Comparison of ENCODE assay signal across 8 mouse cellular contexts in genomic region chr8:106165460-106165859, GRCm38 (mm10). TPM values are rescaled to one million over a fixed set of nuclear protein-coding genes. Genes with fewer than 3 reads are reported as not detected.
DNase-seq lines count a peak whose midpoint lies in the region; ATAC-seq and TF ChIP-seq lines count a peak whose summit lies in the region.

No protein-coding gene starts in this region.

- peak; percentile 83 for TF ChIP-seq CTCF in hindbrain, postnatal 0 days (IDR thresholded peaks at IDR 0.05; ENCODE audit: low read depth)

- peaks cover 4% of the 10 kb centered on the region; the same call in 1 of the 2 replicates for H3K4me1 ChIP-seq in intestine, embryonic 14.5 days (replicated peaks; ENCODE audit: control insufficient read depth, insufficient read depth, low read length)
- H3K4me1 ChIP-seq in intestine, embryonic 16.5 days (ENCODE audit: control insufficient read depth, insufficient read depth, low read length): peaks cover 6% of the 10 kb centered on the region; the same call in 1 of the 2 replicates
- H3K4me1 ChIP-seq in hindbrain, postnatal 0 days (ENCODE audit: insufficient read depth, low read length): peaks cover 5% of the 10 kb centered on the region; the same call in 1 of the 2 replicates
- peaks cover 7% of the 10 kb centered on the region; the same call in 1 of the 2 replicates for H3K4me1 ChIP-seq in limb, embryonic 11.5 days (ENCODE audit: control insufficient read depth, insufficient read depth, low read length)

- no peak overlapping the region for H3K27ac ChIP-seq in intestine, embryonic 14.5 days (ENCODE audit: low read depth)
- no peak overlapping the region for H3K27ac ChIP-seq in intestine, embryonic 16.5 days (ENCODE audit: low read length)
- H3K27ac ChIP-seq in hindbrain, postnatal 0 days: no peak overlapping the region
- H3K27ac ChIP-seq in limb, embryonic 11.5 days (replicated peaks; ENCODE audit: low read depth, low read length): no peak overlapping the region

- peaks cover 41% of the 10 kb centered on the region for H3K36me3 ChIP-seq in intestine, embryonic 14.5 days (ENCODE audit: control insufficient read depth, insufficient read depth, low read length)
- peaks cover 11% of the 10 kb centered on the region; the same call in 1 of the 2 replicates for H3K36me3 ChIP-seq in intestine, embryonic 16.5 days (ENCODE audit: control insufficient read depth, insufficient read depth, low read length)
- peaks cover 27% of the 10 kb centered on the region; the same call in 1 of the 2 replicates for H3K36me3 ChIP-seq in hindbrain, postnatal 0 days (ENCODE audit: insufficient read depth, low read length)
- H3K36me3 ChIP-seq in limb, embryonic 11.5 days (ENCODE audit: control insufficient read depth, insufficient read depth, low read length): peaks cover 10% of the 10 kb centered on the region; the same call in 1 of the 2 replicates

- ATAC-seq in intestine, embryonic 14.5 days (replicated peaks; ENCODE audit: low FRiP score, low TSS enrichment, low read depth): no peak
- ATAC-seq in intestine, embryonic 16.5 days: no peak
- ATAC-seq in hindbrain, postnatal 0 days: no peak
- ATAC-seq in limb, embryonic 11.5 days (ENCODE audit: insufficient number of reproducible peaks, low FRiP score, low TSS enrichment, low read depth): no peak

- no peaks in the 10 kb centered on the region for H3K27me3 ChIP-seq in intestine, embryonic 14.5 days (replicated peaks; ENCODE audit: control insufficient read depth, insufficient read depth, low read length)
- H3K27me3 ChIP-seq in intestine, embryonic 16.5 days (replicated peaks; ENCODE audit: control insufficient read depth, insufficient read depth, low read length): no peaks in the 10 kb centered on the region
- no peaks in the 10 kb centered on the region for H3K27me3 ChIP-seq in hindbrain, postnatal 0 days (ENCODE audit: insufficient read depth, low read length)
- no peaks in the 10 kb centered on the region for H3K27me3 ChIP-seq in limb, embryonic 11.5 days (ENCODE audit: control insufficient read depth, insufficient read depth, low read length)

- no peak overlapping the region for H3K4me3 ChIP-seq in intestine, embryonic 14.5 days (ENCODE audit: low read depth, low read length)
- H3K4me3 ChIP-seq in intestine, embryonic 16.5 days (ENCODE audit: low read length): no peak overlapping the region
- no peak overlapping the region for H3K4me3 ChIP-seq in hindbrain, postnatal 0 days (ENCODE audit: low read length)
- H3K4me3 ChIP-seq in limb, embryonic 11.5 days (ENCODE audit: low read depth, low read length): no peak overlapping the region

- no peak overlapping the region for H3K9ac ChIP-seq in intestine, embryonic 14.5 days (ENCODE audit: low read length)
- no peak overlapping the region for H3K9ac ChIP-seq in intestine, embryonic 16.5 days (ENCODE audit: low read depth, low read length)
- H3K9ac ChIP-seq in hindbrain, postnatal 0 days (replicated peaks; ENCODE audit: low read length): no peak overlapping the region
- H3K9ac ChIP-seq in limb, embryonic 11.5 days (ENCODE audit: low read length): no peak overlapping the region

- WGBS in intestine, embryonic 14.5 days: 50% methylated on average over 4 of the region's 4 CpGs
- WGBS in intestine, embryonic 16.5 days: 40% methylated on average over 4 of the region's 4 CpGs
- WGBS in hindbrain, postnatal 0 days: 49% methylated on average over 4 of the region's 4 CpGs
- 46% methylated on average over 4 of the region's 4 CpGs for WGBS in limb, embryonic 11.5 days

- peak; percentile 86 for DNase-seq in intestine, embryonic 14.5 days (ENCODE audit: low spot score)
- peak; percentile 62 to 74 for DNase-seq in adrenal gland, adult 18-20 months (ENCODE audit: low spot score in 2 of 2)
- peak; percentile 76 for DNase-seq in embryo, embryonic 11 days
- peak; percentile 70 for DNase-seq in hindbrain, postnatal 0 days (ENCODE audit: low spot score)
- peak; percentile 80 for DNase-seq in limb, embryonic 11.5 days (ENCODE audit: low spot score)
- DNase-seq in ovary, postnatal 14 days (ENCODE audit: low spot score): peak; percentile 69
- DNase-seq in thymus, postnatal 25 days: peak; percentile 78

- H3K4me2 ChIP-seq in intestine, embryonic 14.5 days (ENCODE audit: low read length): no peak overlapping the region
- no peak overlapping the region for H3K4me2 ChIP-seq in intestine, embryonic 16.5 days (ENCODE audit: low read depth, low read length)
- H3K4me2 ChIP-seq in hindbrain, postnatal 0 days (ENCODE audit: low read depth, low read length): no peak overlapping the region
- H3K4me2 ChIP-seq in limb, embryonic 11.5 days (ENCODE audit: low read depth, severe bottlenecking): no peak overlapping the region

- no peaks in the 10 kb centered on the region for H3K9me3 ChIP-seq in intestine, embryonic 14.5 days (ENCODE audit: control insufficient read depth, low read length)
- H3K9me3 ChIP-seq in intestine, embryonic 16.5 days (ENCODE audit: control insufficient read depth, low read length): no peaks in the 10 kb centered on the region
- no peaks in the 10 kb centered on the region for H3K9me3 ChIP-seq in hindbrain, postnatal 0 days (ENCODE audit: low read length)
- H3K9me3 ChIP-seq in limb, embryonic 11.5 days (ENCODE audit: control insufficient read depth, low read length): no peaks in the 10 kb centered on the region

RNA-seq across cellular contexts. Expression of gene Slc7a6, which starts 3.2 kb away (rescaled TPM):
- 68.9 and 73.2 TPM in 2 replicates for polyA plus RNA-seq in intestine, embryonic 14.5 days (2014; fragmentation: Nextera tagmentation; extraction: Ambion mirVana)
- polyA plus RNA-seq in intestine, embryonic 16.5 days (2015; fragmentation: Nextera tagmentation; extraction: Ambion mirVana): 24.5 and 24.6 TPM in 2 replicates
- 10 to 100 TPM; 21.5 to 28.0 TPM for total RNA-seq in adrenal gland, adult 18-20 months (2021)
- total RNA-seq in hindbrain, postnatal 0 days (2014; rRNA removed): 35.2 and 39.1 TPM in 2 replicates
- polyA plus RNA-seq in hindbrain, postnatal 0 days (2015; fragmentation: Nextera tagmentation; extraction: Ambion mirVana): 49.9 and 53.2 TPM in 2 replicates
- polyA plus RNA-seq in limb, embryonic 11.5 days (2014; fragmentation: Nextera tagmentation; extraction: Ambion mirVana): 101 and 107 TPM in 2 replicates

RNA-seq across cellular contexts. Expression of gene Pla2g15, which starts 15.3 kb away (rescaled TPM):
- 4.1 and 5.0 TPM in 2 replicates for polyA plus RNA-seq in intestine, embryonic 14.5 days (2014; fragmentation: Nextera tagmentation; extraction: Ambion mirVana)
- 10.1 and 10.7 TPM in 2 replicates for polyA plus RNA-seq in intestine, embryonic 16.5 days (2015; fragmentation: Nextera tagmentation; extraction: Ambion mirVana)
- 10 to 100 TPM; 19.8 to 28.8 TPM for total RNA-seq in adrenal gland, adult 18-20 months (2021)
- total RNA-seq in hindbrain, postnatal 0 days (2014; rRNA removed): 14.9 and 18.2 TPM in 2 replicates
- polyA plus RNA-seq in hindbrain, postnatal 0 days (2015; fragmentation: Nextera tagmentation; extraction: Ambion mirVana): 14.6 and 15.7 TPM in 2 replicates
- polyA plus RNA-seq in limb, embryonic 11.5 days (2014; fragmentation: Nextera tagmentation; extraction: Ambion mirVana): 5.9 and 6.7 TPM in 2 replicates

RNA-seq across cellular contexts. Expression of gene Esrp2, which starts 28.7 kb away (rescaled TPM):
- polyA plus RNA-seq in intestine, embryonic 14.5 days (2014; fragmentation: Nextera tagmentation; extraction: Ambion mirVana): 22.4 and 25.4 TPM in 2 replicates
- 35.7 and 38.9 TPM in 2 replicates for polyA plus RNA-seq in intestine, embryonic 16.5 days (2015; fragmentation: Nextera tagmentation; extraction: Ambion mirVana)
- 1 to 10 TPM in 1 of 2 experiments, under 1 TPM in 1; 0.61 to 1.5 TPM for total RNA-seq in adrenal gland, adult 18-20 months (2021)
- total RNA-seq in hindbrain, postnatal 0 days (2014; rRNA removed): 0.10 and 0.75 TPM in 2 replicates
- 0.10 and 0.15 TPM in 2 replicates for polyA plus RNA-seq in hindbrain, postnatal 0 days (2015; fragmentation: Nextera tagmentation; extraction: Ambion mirVana)
- 4.6 and 5.6 TPM in 2 replicates for polyA plus RNA-seq in limb, embryonic 11.5 days (2014; fragmentation: Nextera tagmentation; extraction: Ambion mirVana)

RNA-seq across cellular contexts. Expression of gene Slc7a6os, which starts 45.3 kb away (rescaled TPM):
- 34.5 and 37.4 TPM in 2 replicates for polyA plus RNA-seq in intestine, embryonic 14.5 days (2014; fragmentation: Nextera tagmentation; extraction: Ambion mirVana)
- 26.9 and 29.3 TPM in 2 replicates for polyA plus RNA-seq in intestine, embryonic 16.5 days (2015; fragmentation: Nextera tagmentation; extraction: Ambion mirVana)
- 10 to 100 TPM; 24.1 to 25.4 TPM for total RNA-seq in adrenal gland, adult 18-20 months (2021)
- total RNA-seq in hindbrain, postnatal 0 days (2014; rRNA removed): 56.7 and 67.6 TPM in 2 replicates
- 36.1 and 37.4 TPM in 2 replicates for polyA plus RNA-seq in hindbrain, postnatal 0 days (2015; fragmentation: Nextera tagmentation; extraction: Ambion mirVana)
- polyA plus RNA-seq in limb, embryonic 11.5 days (2014; fragmentation: Nextera tagmentation; extraction: Ambion mirVana): 50.8 and 52.9 TPM in 2 replicates

RNA-seq across cellular contexts. Expression of gene Prmt7, which starts 45.3 kb away (rescaled TPM):
- 61.2 and 64.6 TPM in 2 replicates for polyA plus RNA-seq in intestine, embryonic 14.5 days (2014; fragmentation: Nextera tagmentation; extraction: Ambion mirVana)
- 45.6 and 50.3 TPM in 2 replicates for polyA plus RNA-seq in intestine, embryonic 16.5 days (2015; fragmentation: Nextera tagmentation; extraction: Ambion mirVana)
- 10 to 100 TPM; 22.9 to 26.6 TPM for total RNA-seq in adrenal gland, adult 18-20 months (2021)
- 60.1 and 71.3 TPM in 2 replicates for total RNA-seq in hindbrain, postnatal 0 days (2014; rRNA removed)
- 47.2 and 50.9 TPM in 2 replicates for polyA plus RNA-seq in hindbrain, postnatal 0 days (2015; fragmentation: Nextera tagmentation; extraction: Ambion mirVana)
- 61.7 and 61.8 TPM in 2 replicates for polyA plus RNA-seq in limb, embryonic 11.5 days (2014; fragmentation: Nextera tagmentation; extraction: Ambion mirVana)
